Mouse (Mus musculus) T-cell, adult 2 months (primary cell): ENCODE results near the gene Trpv4.

Experiments
- DNase-seq: peaks from one replicate; pipeline ENCODE4 v3.0.0; 2022; ENCODE audit warnings: low spot score

Trpv4 gene

GRCm38 (mm10) chr5:114658255-114658654 is at the start of gene Trpv4:
TSS of gene Trpv4 (minus strand) at chr5:114658421.
- no peak for DNase-seq

DNA sequence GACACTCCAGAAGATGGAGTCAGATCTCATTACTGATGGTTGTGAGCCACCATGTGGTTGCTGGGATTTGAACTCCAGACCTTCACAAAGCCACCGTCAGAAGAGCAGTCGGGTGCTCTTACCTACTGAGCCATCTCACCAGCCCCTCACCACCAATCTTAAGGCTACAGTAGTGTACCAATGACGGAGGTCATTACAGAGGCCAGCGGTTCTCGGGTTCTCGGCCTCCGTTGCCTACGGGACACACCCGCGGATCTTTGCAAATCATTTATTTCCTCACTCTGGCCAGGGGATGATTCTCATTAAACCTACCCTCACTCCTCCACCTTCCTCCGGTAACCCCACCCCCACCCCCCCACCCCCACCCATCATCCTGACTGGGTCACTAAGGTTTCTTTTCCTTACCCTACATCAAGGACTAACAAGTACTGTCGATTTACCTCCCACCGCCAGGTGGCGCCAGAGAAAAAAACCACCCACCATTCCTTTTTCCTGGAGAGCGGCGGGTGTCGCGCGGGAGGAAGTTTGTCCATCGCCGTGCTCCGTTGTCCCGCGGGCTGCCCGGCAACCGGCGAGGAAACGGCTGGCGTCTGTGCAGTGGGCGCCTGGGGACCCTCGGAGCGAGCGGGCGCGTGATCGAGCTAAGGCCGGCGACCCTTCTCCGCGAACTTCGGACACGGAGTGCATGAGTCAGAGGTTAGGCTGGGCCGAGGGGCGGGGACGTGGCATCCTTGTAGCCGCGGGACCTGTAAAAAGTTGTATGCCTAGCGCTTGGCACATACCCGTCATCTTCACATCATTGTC is 49.2 kb upstream of the Trpv4 start, which contains the start of gene Tchp:
Tchp (plus strand) TSS at position 496 of the 804 bp plus-strand sequence.
- peak; percentile 92 for DNase-seq

- no peak for DNase-seq
These were observed 44.5 kb upstream of the Trpv4 start for GRCm38 (mm10) chr5:114702403-114703392.

GRCm38 (mm10) chr5:114699015-114699414 is 40.8 kb upstream of the Trpv4 start:
- DNase-seq = no peak

DNA sequence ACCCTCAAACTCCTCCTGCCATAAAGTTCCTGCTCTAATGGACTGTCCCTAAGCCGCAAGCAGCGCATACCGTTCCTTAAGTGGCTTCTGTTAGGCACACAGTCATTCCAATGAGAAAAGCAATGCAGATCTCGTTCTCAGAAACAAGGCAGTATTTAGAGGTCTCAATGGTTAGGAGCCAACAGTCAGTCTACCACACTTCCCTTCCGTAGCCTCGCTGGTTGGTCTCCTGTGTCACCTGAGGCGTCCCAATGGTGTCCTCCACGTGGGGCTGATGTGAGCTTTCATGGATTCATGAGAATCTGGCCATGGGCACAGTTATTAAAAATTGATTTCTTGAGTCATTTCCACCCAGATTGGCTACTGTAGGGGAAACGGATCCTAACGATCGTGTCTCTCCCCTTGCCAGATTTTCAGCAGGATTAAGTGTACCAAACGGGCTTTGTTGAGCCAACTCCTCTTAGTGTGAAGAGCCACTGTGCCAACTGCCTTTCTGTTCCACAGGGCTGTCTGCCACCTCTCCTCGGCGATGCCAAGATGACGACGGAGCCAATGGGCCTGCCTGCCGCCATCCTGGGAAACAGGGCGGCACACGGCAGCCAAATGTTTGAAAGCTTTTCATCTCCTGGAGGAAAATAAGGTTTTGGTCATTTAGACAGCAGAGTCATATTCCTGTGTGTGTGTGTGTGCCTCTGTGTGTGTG is 40.0 kb upstream of the Trpv4 start:
- no peak for DNase-seq

- no peak for DNase-seq
These were observed 38.7 kb upstream of the Trpv4 start for GRCm38 (mm10) chr5:114696939-114697338.

DNA sequence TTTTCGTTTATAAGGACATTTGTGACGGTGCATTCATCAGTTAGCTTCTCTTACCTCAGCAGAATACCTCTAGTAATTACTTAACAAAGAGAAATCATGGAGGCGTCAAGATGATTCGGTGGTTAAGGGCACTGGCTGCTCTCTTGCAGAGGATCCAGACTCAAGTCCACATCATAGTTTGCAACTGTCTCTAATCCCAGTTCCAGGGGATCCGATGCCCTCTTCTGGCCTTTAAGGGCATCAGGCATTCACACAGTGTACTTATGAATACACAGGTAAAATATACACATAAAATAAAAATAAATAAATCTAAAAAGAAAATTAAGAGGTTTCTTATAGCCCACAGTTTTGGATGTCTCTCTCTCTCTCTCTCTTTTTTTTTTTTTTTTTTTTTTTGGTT is 37.6 kb upstream of the Trpv4 start:
- peak; percentile 41 for DNase-seq

GRCm38 (mm10) chr5:114690633-114691567 is 32.7 kb upstream of the Trpv4 start, which contains the start of gene Gltp:
TSS of gene Gltp (minus strand) at chr5:114690984.
- DNase-seq = peak; percentile 96

- DNase-seq = peak; percentile 46
These were observed 31.6 kb upstream of the Trpv4 start for GRCm38 (mm10) chr5:114689700-114690366.

DNA sequence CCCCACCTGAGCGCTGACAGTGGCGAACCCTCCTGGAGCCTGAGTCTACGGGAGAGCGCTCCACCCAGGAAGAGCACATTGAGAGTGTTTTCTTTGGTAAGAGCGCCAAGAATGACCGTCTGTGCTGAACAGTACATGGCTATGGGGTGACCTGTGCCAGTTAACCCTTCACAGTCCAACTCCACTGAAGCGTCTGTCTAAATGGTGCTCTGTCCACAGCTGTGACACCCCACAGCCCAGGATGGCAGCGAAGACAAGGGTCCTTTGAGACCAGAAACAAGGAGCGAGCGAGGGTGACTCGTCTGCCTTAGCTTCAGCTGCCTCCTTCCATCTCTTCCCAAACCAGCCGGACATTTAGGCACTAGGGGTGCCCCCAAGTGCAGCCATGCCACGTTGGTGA is 30.5 kb upstream of the Trpv4 start:
- DNase-seq = no peak

GRCm38 (mm10) chr5:114687901-114688300 is 29.7 kb upstream of the Trpv4 start:
- DNase-seq = peak; percentile 20

DNA sequence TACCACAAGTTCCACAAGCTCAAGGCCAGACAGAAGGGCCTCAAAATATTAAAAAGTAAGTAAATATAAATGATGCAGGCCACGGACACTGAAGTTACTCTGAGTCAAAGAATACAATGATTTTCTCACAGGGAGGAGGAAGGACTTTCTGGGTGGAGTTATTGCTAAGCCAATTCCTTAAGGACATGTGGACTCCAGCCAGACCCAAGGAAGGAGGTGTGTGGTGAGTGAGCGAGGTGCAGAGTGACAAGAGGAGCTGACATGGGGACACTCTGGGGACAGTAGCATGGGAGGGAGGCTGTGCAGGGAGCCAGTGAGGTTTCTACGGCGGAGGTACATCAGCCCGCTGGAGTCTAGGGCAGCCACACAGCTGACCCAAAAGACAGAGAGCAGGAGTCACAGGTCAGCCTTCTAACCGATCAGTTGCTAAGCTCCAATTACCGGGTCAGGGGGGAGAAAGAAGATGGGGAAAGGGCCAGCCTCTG is 28.5 kb upstream of the Trpv4 start:
- no peak for DNase-seq

DNA sequence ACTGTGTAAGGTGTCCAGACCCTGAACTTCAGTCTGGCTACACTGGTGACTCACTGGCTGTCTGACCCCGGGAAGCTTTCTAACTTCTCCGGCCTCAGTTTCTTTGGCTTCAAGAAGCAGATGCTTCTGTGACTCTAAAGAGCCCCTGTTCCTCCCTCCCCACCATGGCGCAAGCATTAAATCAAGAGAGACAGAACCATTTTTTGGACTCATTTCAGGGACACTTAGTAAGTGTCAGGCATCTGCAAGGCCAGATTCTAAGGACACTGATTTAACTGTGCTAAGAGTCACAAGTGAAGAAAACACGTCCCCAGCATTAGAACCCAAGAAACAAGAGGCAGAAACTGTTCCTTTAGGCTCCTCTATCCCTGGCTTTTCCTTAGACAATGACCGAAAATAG is 27.8 kb upstream of the Trpv4 start:
- DNase-seq = no peak

DNA sequence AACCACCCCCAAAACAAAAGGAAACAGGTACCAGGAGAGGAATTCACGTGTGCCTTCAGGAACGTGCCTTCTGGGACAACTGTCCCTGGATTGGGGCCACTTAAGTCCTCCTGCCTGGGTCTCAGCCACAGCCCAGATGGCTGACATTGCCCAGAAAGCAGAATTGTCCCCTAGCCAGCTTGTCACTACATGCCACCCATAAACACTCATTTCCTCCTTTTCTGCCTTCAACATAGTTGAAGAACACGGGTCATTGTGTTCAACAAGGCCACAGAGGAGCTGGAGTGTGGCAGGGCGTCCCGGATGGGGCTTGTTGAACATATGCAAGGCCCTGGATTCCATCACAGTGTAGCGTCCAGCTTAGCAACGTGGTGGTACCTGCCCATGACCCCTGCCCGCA is 23.5 kb upstream of the Trpv4 start:
- DNase-seq = no peak

DNA sequence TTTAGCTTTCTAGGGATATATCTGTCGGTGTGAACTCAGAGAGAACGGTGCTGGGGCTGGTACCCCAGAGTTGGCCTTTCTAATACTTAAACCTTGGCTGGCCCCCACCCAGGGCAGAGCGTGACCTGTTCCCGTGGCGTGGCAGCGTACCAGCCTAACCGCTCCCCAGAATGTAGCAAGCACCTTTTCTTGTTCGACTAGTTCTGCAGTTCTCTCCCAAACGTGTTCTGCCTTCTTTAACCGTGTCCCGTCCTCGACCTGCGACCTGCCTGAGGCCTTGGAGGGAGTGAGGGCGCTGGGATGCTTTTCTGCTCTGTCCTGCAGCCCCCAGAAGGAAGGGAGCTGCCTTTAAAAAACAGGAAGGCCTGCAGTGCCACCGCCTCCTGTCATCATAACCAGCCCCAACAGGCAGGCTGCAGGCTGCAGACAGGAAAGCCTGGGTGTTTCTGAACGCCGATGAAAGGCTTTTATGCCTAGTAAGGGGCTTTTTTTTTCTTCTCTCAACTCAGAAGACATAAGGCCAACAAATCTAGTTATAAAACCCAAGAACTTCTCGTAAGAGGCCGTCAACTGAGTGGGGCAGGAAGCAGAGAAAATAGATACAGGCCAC is 22.6 kb upstream of the Trpv4 start:
- peak; percentile 67 for DNase-seq

- peak; percentile 16 for DNase-seq
These were observed 21.8 kb upstream of the Trpv4 start for GRCm38 (mm10) chr5:114679841-114680591.

- no peak for DNase-seq
These were observed 16.4 kb upstream of the Trpv4 start for GRCm38 (mm10) chr5:114674594-114674993.

- no peak for DNase-seq
These were observed 14.9 kb upstream of the Trpv4 start for GRCm38 (mm10) chr5:114673114-114673513.

- DNase-seq = no peak
These were observed 10.8 kb upstream of the Trpv4 start for GRCm38 (mm10) chr5:114669014-114669413.
